Mouse (Mus musculus) inflammation-experienced regulatory T-cells, adult 16 weeks (primary cell): ENCODE results near the gene Rad21l. TPM values are rescaled to one million over a fixed set of nuclear protein-coding genes. Genes with fewer than 3 reads are reported as not detected.

Experiments
- polyA plus RNA-seq: library from polyadenylated mRNA; unstranded; fragments of 100-300 nt; shearing (Covaris generic); gene quantifications from one replicate; pipeline ENCODE4 v1.2.1, GENCODE M21; 2017

Rad21l gene
- not detected for polyA plus RNA-seq

DNA sequence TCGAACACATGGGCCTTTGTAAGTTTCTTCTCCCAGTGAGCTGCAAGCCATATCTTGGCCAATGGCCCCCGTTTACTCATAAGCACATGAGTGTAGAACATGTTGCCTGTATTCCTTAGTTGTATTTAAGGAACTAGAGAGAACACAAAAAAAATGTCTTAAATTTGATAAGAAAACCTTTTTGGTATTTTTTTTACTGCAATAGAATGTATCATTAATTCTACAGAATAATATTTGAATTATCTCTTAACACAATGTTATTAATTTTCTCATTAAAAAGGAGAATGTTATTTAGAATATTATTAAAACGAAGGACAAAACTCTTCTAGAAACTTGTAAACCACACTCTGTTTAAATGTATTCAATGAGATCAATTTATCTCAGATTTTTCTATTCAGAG, at the start of gene Rad21l:
Gene Rad21l (minus strand): TSS at position 101 of the 400 bp plus-strand sequence.

GRCm38 (mm10) chr2:151701231-151702145, 33.2 kb upstream of the Rad21l start, which contains the start of gene Tmem74b:
TSS of gene Tmem74b (plus strand) at chr2:151702008.

GRCm38 (mm10) chr2:151632159-151632814, 36.0 kb downstream of the Rad21l start, which contains the start of gene Snph:
TSS of gene Snph (minus strand) at chr2:151632593.

Other genes starting within 250 kb of the Rad21l start
- not detected for gene 4921509C19Rik, start 192.4 kb downstream of the Rad21l start, polyA plus RNA-seq
- gene Nsfl1c, start 174.4 kb downstream of the Rad21l start, polyA plus RNA-seq, result 188 TPM
- gene Fkbp1a, start 126.0 kb downstream of the Rad21l start, polyA plus RNA-seq, result 257 TPM
- gene Sdcbp2, start 95.9 kb downstream of the Rad21l start, polyA plus RNA-seq, result 101 TPM
- gene Snph, start 35.9 kb downstream of the Rad21l start, polyA plus RNA-seq, result 0.37 TPM
- gene Tmem74b, start 33.5 kb upstream of the Rad21l start, polyA plus RNA-seq, result 0.77 TPM
- 81.5 TPM for gene Psmf1, start 75.7 kb upstream of the Rad21l start, polyA plus RNA-seq
- not detected for gene Rspo4, start 174.4 kb upstream of the Rad21l start, polyA plus RNA-seq
- gene Angpt4, start 242.7 kb upstream of the Rad21l start, polyA plus RNA-seq, result not detected